7 mouse cellular contexts compared by ENCODE assay signal in genomic region chr8:4165852-4166751, GRCm38 (mm10). TPM values are rescaled to one million over a fixed set of nuclear protein-coding genes. Genes with fewer than 3 reads are reported as not detected.
DNase-seq lines count a peak whose midpoint lies in the region; ATAC-seq lines count a peak whose summit lies in the region.

Evi5l (plus strand) TSS chr8:4166567.

- ATAC-seq in embryonic facial prominence, embryonic 12.5 days (ENCODE audit: insufficient number of reproducible peaks, insufficient read depth, low FRiP score, low TSS enrichment) = peak; percentile 99
- peak; percentile 99 for ATAC-seq in limb, embryonic 11.5 days (ENCODE audit: insufficient number of reproducible peaks, low FRiP score, low TSS enrichment, low read depth)
- ATAC-seq in midbrain, embryonic 14.5 days (ENCODE audit: low FRiP score, low TSS enrichment) = peak; percentile 97

- no peaks in the 10 kb centered on the region for H3K9me3 ChIP-seq in embryonic facial prominence, embryonic 12.5 days
- H3K9me3 ChIP-seq in limb, embryonic 11.5 days (ENCODE audit: control insufficient read depth, low read length) = no peaks in the 10 kb centered on the region
- no peaks in the 10 kb centered on the region for H3K9me3 ChIP-seq in midbrain, embryonic 14.5 days (ENCODE audit: control insufficient read depth, low read length)

- H3K9ac ChIP-seq in embryonic facial prominence, embryonic 12.5 days = peak within 1 kb of the TSS; percentile 78
- peak within 1 kb of the TSS; percentile 73 for H3K9ac ChIP-seq in limb, embryonic 11.5 days (ENCODE audit: low read length)
- peak within 1 kb of the TSS; percentile 94 for H3K9ac ChIP-seq in midbrain, embryonic 14.5 days (replicated peaks; ENCODE audit: low read length)

- DNase-seq in adrenal gland, postnatal 25 days = peak; percentile 93
- DNase-seq in heart, adult 11 months = peak; percentile 100
- peak; percentile 99 for DNase-seq in kidney, adult 18-20 months
- DNase-seq in limb, embryonic 11.5 days (ENCODE audit: low spot score) = peak; percentile 97
- DNase-seq in midbrain, embryonic 14.5 days = peak; percentile 99
- DNase-seq in spleen, adult 18-20 months = peak; percentile 95 to 96

- no peaks in the 10 kb centered on the region for H3K36me3 ChIP-seq in embryonic facial prominence, embryonic 12.5 days
- no peaks in the 10 kb centered on the region for H3K36me3 ChIP-seq in limb, embryonic 11.5 days (ENCODE audit: control insufficient read depth, insufficient read depth, low read length)
- H3K36me3 ChIP-seq in midbrain, embryonic 14.5 days (ENCODE audit: control insufficient read depth, insufficient read depth, low read length) = peaks cover 5% of the 10 kb centered on the region; the same call in 1 of the 2 replicates

- H3K4me2 ChIP-seq in embryonic facial prominence, embryonic 12.5 days (replicated peaks) = peak within 1 kb of the TSS; percentile 82
- H3K4me2 ChIP-seq in limb, embryonic 11.5 days (ENCODE audit: low read depth, severe bottlenecking) = peak within 1 kb of the TSS; percentile 75
- H3K4me2 ChIP-seq in midbrain, embryonic 14.5 days (ENCODE audit: low read length) = peak within 1 kb of the TSS; percentile 71

- H3K27me3 ChIP-seq in embryonic facial prominence, embryonic 12.5 days = no peaks in the 10 kb centered on the region
- H3K27me3 ChIP-seq in limb, embryonic 11.5 days (ENCODE audit: control insufficient read depth, insufficient read depth, low read length) = no peaks in the 10 kb centered on the region
- no peaks in the 10 kb centered on the region for H3K27me3 ChIP-seq in midbrain, embryonic 14.5 days (ENCODE audit: control insufficient read depth, insufficient read depth, low read length)

- peaks cover 4% of the 10 kb centered on the region for H3K4me1 ChIP-seq in embryonic facial prominence, embryonic 12.5 days
- no peaks in the 10 kb centered on the region for H3K4me1 ChIP-seq in limb, embryonic 11.5 days (ENCODE audit: control insufficient read depth, insufficient read depth, low read length)
- peaks cover 33% of the 10 kb centered on the region for H3K4me1 ChIP-seq in midbrain, embryonic 14.5 days (ENCODE audit: control insufficient read depth, insufficient read depth, low read length)

- peak within 1 kb of the TSS; percentile 85 for H3K4me3 ChIP-seq in embryonic facial prominence, embryonic 12.5 days
- H3K4me3 ChIP-seq in limb, embryonic 11.5 days (ENCODE audit: low read depth, low read length) = peak within 1 kb of the TSS; percentile 83
- H3K4me3 ChIP-seq in midbrain, embryonic 14.5 days (replicated peaks; ENCODE audit: low read depth, low read length) = peak within 1 kb of the TSS; percentile 87

- under 1% methylated on average over 51 of the region's 51 CpGs for WGBS in embryonic facial prominence, embryonic 12.5 days
- WGBS in limb, embryonic 11.5 days = under 1% methylated on average over 45 of the region's 51 CpGs
- under 1% methylated on average over 51 of the region's 51 CpGs for WGBS in midbrain, embryonic 14.5 days

- H3K27ac ChIP-seq in embryonic facial prominence, embryonic 12.5 days = 0 out of 2 replicates have a peak within 1 kb of the TSS, but pooled peaks have one; percentile 36
- no peak within 1 kb of the TSS for H3K27ac ChIP-seq in limb, embryonic 11.5 days (replicated peaks; ENCODE audit: low read depth, low read length)
- H3K27ac ChIP-seq in midbrain, embryonic 14.5 days (replicated peaks; ENCODE audit: low read depth, low read length) = peak within 1 kb of the TSS; percentile 89

RNA-seq across cellular contexts. Expression of gene Evi5l, which starts in this region (rescaled TPM):
- total RNA-seq in adrenal gland, postnatal 25 days (2021) = 31.2 and 38.6 TPM in 2 replicates
- 35.6 and 37.3 TPM in 2 replicates for polyA plus RNA-seq in embryonic facial prominence, embryonic 12.5 days (2016; fragmentation: Nextera tagmentation; extraction: Ambion mirVana)
- 17.2 and 17.8 TPM in 2 replicates for polyA plus RNA-seq in limb, embryonic 11.5 days (2014; fragmentation: Nextera tagmentation; extraction: Ambion mirVana)
- polyA plus RNA-seq in midbrain, embryonic 14.5 days (2014; fragmentation: Nextera tagmentation; extraction: Ambion mirVana) = 93.6 and 98.0 TPM in 2 replicates
